Mouse (Mus musculus) small intestine, adult 2 months (tissue): ENCODE results near the gene Arid3a. TPM values are rescaled to one million over a fixed set of nuclear protein-coding genes. Genes with fewer than 3 reads are reported as not detected.
A peak's percentile ranks its signal among the peaks of the same experiment; 100 is the strongest.

Source experiments
- H3K27ac ChIP-seq: fragments of 200-500 bp; 2 replicates; pipeline ENCODE4 v1.5.1; 2012; ENCODE audit warnings: low read depth, low read length, control low read depth, inconsistent platforms; ENCODE audit not compliant: insufficient read depth
- H3K27me3 ChIP-seq: fragments of 200-500 bp; 2 replicates; pipeline ENCODE4 v1.6.1; 2012; ENCODE audit warnings: mild to moderate bottlenecking, moderate library complexity, low read length, inconsistent platforms; ENCODE audit not compliant: control insufficient read depth, insufficient read depth
- H3K36me3 ChIP-seq: fragments of 200-500 bp; 2 replicates; pipeline ENCODE4 v1.6.1; 2012; ENCODE audit warnings: mild to moderate bottlenecking, low read length, control low read depth, inconsistent platforms; ENCODE audit not compliant: control insufficient read depth, insufficient read depth
- H3K4me1 ChIP-seq: fragments of 200-500 bp; 2 replicates; pipeline ENCODE4 v1.6.1; 2012; ENCODE audit warnings: low read length, inconsistent platforms, mixed read lengths; ENCODE audit not compliant: control insufficient read depth, insufficient read depth, insufficient read length
- H3K4me3 ChIP-seq: fragments of 200-500 bp; 2 replicates; pipeline ENCODE4 v1.5.1; 2012; ENCODE audit warnings: low read depth, mild to moderate bottlenecking, control low read depth, inconsistent platforms, low read length, moderate library complexity
- CTCF ChIP-seq: fragments of 200-500 bp; IDR thresholded peaks from 2 replicates; pipeline ENCODE4 v1.5.1; 2012; ENCODE audit warnings: low read depth, mild to moderate bottlenecking, control low read depth, inconsistent platforms, low read length, moderate library complexity, mixed read lengths; ENCODE audit not compliant: insufficient replicate concordance, insufficient read length; ENCODE audit errors: extremely low read depth
- POLR2A ChIP-seq: fragments of 200-500 bp; IDR thresholded peaks from 2 replicates; pipeline ENCODE4 v1.6.1; 2012; ENCODE audit warnings: low read depth, mild to moderate bottlenecking, control low read depth, inconsistent platforms, low read length, moderate library complexity
- WGBS: fragments of 180-500 bp; shearing (Covaris S2); methylation state at CpG from one replicate; pipeline ENCODE4 v1.1.7; 2018; 5-methylcytosine and 5-hydroxymethylcytosine counted together
- polyA plus RNA-seq: library from polyadenylated mRNA; depleted of rRNA; stranded (reverse); fragments of >200 nt; gene quantifications from 2 replicates; pipeline ENCODE4 v1.2.3, GENCODE M21; 2012

Gene Arid3a
- polyA plus RNA-seq, 1 experiment = 23.9 TPM

DNA sequence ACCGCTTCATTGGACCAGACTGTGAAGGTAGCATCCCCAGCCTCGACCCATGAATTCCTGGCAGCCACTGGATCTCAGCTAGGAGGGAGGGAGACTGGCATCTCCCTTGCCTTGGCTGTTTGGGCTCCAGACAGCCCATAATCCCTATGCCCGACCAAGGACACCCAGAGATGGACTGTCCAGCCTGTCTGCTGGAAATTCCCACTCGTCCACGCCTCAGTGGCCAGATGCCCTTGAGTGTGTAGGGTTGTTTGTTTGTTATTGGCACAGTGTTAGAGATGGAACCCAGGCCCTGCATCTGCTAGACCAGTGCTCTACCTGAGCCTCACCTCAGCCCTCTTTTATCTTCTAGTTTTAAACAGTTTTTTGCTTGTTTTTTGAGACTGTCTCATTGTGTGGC lies 38.5 kb downstream of the Arid3a start:
- no peaks in the 10 kb centered on the region; the same call in 1 of the 2 replicates for H3K27me3 ChIP-seq
- TF ChIP-seq CTCF (no peak), POLR2A (peak; percentile 32; the same call in 1 of the 2 replicates)
- peaks cover 36% of the 10 kb centered on the region for H3K36me3 ChIP-seq
- no peak overlapping the region for H3K4me3 ChIP-seq
- H3K27ac ChIP-seq = no peak overlapping the region
- WGBS = 84% methylated on average over 5 of the region's 5 CpGs
- H3K4me1 ChIP-seq = peaks cover 3% of the 10 kb centered on the region; the same call in 1 of the 2 replicates

- H3K4me3 ChIP-seq = no peak overlapping the region
- no peak for TF ChIP-seq CTCF
- no peak for TF ChIP-seq POLR2A
- peaks cover 13% of the 10 kb centered on the region for H3K27me3 ChIP-seq
- peak overlapping the region; percentile 8; the same call in 1 of the 2 replicates for H3K27ac ChIP-seq
- H3K36me3 ChIP-seq = peaks cover 33% of the 10 kb centered on the region
- 58% methylated on average over 5 of the region's 5 CpGs for WGBS
- peaks cover 3% of the 10 kb centered on the region; the same call in 1 of the 2 replicates for H3K4me1 ChIP-seq
These were observed 40.1 kb downstream of the Arid3a start for GRCm38 (mm10) chr10:79966886-79967400.

DNA sequence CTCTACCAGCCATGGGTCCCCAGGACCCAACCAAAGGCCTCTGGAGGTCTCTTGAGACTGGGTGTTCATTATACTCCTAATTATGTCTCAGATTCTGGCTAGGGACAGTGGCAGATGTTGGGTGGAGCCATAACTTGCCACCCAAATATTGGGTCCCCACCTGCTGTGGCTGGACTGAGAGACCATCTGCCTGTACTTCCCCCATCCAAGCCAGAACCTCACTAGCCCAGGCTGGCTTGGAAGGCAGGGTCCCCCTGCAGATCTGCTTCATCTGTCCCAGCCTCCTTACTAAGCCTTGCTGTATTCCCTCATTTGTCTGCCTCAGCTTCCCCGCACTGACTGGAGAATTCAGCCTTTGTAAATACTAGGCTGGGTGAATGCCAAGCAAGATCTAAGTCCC lies 41.3 kb downstream of the Arid3a start:
- Histone ChIP-seq H3K36me3 (peaks cover 31% of the 10 kb centered on the region), H3K4me1 (peaks cover 3% of the 10 kb centered on the region; the same call in 1 of the 2 replicates), H3K27me3 (peaks cover 15% of the 10 kb centered on the region), H3K27ac (no peak overlapping the region), H3K4me3 (no peak overlapping the region)
- whole genome bisulfite sequencing = 54% methylated on average over 1 of the region's 1 CpGs
- TF ChIP-seq CTCF (no peak), POLR2A (no peak)

DNA sequence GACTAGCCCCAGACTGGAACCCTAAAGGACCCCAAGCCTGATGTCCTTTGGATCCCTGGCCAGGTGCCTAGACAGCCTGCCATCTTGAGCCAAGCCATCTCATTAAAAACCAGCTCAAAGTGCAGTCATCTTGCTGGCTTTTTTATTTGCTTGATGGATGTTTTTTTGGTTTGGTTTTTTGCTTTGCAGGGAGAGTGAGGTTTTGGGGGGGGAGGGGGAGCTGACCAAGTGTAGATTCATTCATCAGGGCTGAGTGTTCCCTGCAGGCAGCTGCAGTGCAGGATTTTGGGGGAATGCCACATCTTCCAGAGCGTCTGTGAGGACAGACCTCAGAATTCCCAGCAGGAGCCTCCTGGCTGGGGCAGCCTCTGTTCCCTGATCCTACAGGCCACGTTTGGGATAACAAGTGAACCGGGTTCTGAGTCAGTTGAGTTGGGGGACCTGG lies 42.3 kb downstream of the Arid3a start:
- Histone ChIP-seq H3K4me1 (peaks cover 3% of the 10 kb centered on the region; the same call in 1 of the 2 replicates), H3K4me3 (no peak overlapping the region), H3K27me3 (peaks cover 15% of the 10 kb centered on the region), H3K36me3 (peaks cover 27% of the 10 kb centered on the region), H3K27ac (no peak overlapping the region)
- WGBS = 36% methylated on average over 3 of the region's 3 CpGs
- TF ChIP-seq POLR2A (no peak), CTCF (no peak)

DNA sequence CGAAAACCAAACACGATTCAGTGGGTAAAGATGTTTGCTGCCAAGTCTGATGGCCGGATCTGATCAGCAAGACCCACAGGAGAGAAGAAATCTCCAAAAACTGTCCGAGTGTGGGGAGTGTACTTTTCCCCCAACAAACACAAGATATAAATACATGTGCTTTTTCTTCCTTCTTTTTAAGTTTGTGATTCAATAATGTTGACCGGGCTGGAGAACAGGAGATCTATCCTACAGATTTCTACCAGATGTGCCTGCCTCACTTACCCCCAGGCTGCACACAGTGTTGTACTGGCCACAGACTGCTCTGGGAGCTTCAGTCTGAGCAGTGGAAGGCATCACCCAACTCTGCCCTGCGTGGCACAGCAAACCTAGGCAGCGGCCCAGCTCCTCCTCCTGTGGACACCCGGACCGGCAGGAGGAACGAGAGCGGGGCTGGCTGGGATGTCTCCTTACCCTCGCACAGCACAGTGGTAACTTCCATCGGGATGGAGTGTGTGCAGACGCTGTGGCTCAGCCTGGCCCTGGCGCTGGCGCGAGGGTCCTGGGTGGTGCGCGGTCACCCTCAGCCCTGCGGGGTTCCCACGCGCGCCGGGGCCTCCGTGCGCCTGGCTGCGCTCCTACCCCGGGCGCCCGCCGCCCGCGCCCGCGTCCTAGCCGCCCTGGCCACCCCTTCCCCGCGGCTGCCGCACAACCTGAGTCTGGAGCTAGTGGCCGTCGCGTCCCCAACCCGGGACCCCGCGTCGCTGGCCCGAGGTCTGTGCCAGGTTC lies 43.8 kb downstream of the Arid3a start, which contains the start of gene Grin3b:
Gene Grin3b, plus strand, starts transcription at position 301 of the 768 bp plus-strand sequence.
- Histone ChIP-seq H3K4me3 (no peak within 1 kb of the TSS), H3K27me3 (peaks cover 15% of the 10 kb centered on the region), H3K4me1 (peaks cover 3% of the 10 kb centered on the region; the same call in 1 of the 2 replicates), H3K36me3 (peaks cover 18% of the 10 kb centered on the region), H3K27ac (no peak within 1 kb of the TSS)
- WGBS = 6% methylated on average over 47 of the region's 47 CpGs
- TF ChIP-seq CTCF = no peak
- TF ChIP-seq POLR2A = no peak

GRCm38 (mm10) chr10:79971183-79971497 lies 44.3 kb downstream of the Arid3a start:
- Histone ChIP-seq H3K4me3 (no peak overlapping the region), H3K27me3 (peaks cover 15% of the 10 kb centered on the region), H3K36me3 (peaks cover 18% of the 10 kb centered on the region), H3K4me1 (peaks cover 3% of the 10 kb centered on the region; the same call in 1 of the 2 replicates), H3K27ac (no peak overlapping the region)
- no peak for TF ChIP-seq POLR2A
- no peak for TF ChIP-seq CTCF
- 8% methylated on average over 21 of the region's 21 CpGs for WGBS

GRCm38 (mm10) chr10:79972831-79973230 lies 46.0 kb downstream of the Arid3a start:
- Histone ChIP-seq H3K27me3 (peaks cover 15% of the 10 kb centered on the region), H3K4me3 (no peak overlapping the region), H3K36me3 (peaks cover 25% of the 10 kb centered on the region), H3K4me1 (no peaks in the 10 kb centered on the region), H3K27ac (no peak overlapping the region)
- TF ChIP-seq CTCF (no peak), POLR2A (no peak)
- 49% methylated on average over 14 of the region's 14 CpGs for WGBS
